Mouse (Mus musculus) right cerebral cortex, postnatal 4 days (tissue): Measurements from ENCODE around the gene Ndufaf3.
"Not testable (repeated sequence)": the region's sequence is repeated elsewhere in the genome, so short reads cannot be mapped to it uniquely, and the experiment has no call there.

Experiments used
- DNase-seq: peaks from one replicate; pipeline ENCODE4 v3.0.0-alpha.2; 2022

Ndufaf3 gene

DNA sequence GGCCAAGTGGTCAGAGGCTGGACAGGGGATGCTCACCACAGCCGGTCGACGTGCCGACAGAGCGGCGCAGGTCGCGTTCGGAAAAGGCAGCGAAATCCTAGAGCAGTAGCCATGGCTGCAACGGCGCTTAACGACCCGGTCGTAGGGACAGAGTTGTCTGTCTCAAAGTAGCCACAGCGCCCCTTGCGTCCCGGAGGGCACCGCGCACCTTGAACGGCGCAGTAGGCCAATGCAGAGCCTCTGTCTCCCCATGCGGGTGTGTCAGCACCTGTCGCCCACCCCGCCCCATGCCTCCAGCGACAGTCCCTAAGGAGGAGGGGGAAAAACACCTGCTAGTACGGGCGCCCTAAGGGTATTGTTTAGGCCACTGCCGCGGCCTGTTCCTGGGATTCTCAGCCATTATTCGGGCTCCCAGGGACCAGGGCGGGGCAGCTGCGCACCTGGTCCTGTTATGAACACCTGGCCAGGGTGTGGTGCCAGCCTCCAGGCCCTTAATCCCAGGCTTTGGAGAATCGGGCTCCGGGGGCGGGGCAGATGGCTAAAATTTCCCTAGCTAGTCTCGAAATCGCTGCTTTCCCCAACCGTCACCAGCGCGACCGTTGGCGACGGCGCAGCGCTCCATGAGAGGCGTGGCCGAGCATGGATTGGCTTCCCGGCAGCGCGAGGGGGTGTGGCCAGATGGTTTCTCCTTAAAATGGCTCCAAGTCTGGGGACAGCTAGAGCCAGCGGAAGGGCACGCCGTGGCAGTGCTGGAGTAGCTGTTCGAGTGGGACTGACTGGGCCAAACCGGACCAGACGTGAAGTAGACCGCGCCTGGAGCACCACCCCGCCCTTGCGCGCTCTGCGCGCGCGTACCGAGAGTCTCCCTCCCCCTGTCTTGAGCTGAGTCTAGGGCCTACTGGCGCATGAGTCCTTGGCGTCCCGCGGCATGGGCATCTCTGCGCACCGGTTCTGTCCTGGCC, at the start of gene Ndufaf3:
Ndufaf3 (minus strand) TSS at position 620 of the 962 bp plus-strand sequence.
- DNase-seq = peak; percentile 97

DNA sequence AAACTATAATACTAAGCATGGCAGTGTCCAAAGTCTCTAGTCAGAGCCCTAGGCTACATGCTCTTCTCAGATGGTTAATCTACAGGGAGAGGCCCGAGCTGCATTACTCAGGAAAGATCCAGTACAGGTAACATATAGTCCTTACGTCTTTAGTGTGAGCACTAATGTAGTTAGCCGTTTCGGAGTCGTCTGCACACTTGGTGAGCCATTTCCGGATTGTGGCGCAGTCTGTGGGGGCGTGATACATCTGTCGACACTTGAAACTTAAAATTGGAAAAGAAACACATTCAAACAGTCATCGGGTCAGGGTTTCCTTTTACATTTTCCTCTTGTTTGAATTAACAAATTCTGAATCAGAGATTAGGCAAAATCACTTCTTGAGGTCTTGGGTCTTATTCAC, 44.3 kb upstream of the Ndufaf3 start:
- no peak for DNase-seq

DNA sequence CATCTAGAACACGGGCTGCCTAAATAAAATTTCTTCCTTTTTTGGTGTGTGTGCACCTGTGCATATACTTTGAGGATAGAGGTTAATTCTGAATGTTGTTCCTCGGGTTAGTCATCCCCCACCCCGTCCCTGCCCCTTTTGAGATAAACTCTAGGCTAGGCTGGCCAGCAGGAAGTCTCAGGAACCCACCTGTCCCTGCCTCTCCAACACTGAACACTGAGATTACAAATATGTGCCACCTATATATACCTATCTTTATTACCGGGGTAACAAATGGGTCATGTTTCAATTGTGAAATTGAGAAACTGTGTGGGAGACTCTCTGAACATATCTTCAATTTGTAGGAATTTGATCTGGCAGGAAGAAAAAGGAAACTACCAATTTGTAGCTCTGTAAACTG, 41.7 kb upstream of the Ndufaf3 start:
- no peak for DNase-seq

DNA sequence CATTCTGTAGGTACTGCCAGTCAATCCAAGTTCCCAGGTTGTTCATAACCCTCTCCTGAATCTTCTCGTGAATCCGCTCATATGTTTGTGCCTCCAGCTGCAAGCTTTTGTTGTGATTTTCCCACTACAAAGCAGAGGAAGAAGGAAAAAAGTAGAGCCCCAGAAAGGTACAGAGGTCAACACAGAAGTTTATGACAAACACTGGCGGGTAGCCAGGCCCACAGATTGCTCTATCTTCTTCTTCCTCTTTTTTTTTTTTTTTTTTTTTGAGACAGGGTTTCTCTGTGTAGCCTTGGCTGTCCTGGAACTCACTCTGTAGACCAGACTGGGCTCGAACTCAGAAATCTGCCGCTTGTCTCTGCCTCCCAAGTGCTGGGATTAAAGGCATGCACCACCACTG, 40.7 kb upstream of the Ndufaf3 start:
- DNase-seq = not testable (repeated sequence)

DNA sequence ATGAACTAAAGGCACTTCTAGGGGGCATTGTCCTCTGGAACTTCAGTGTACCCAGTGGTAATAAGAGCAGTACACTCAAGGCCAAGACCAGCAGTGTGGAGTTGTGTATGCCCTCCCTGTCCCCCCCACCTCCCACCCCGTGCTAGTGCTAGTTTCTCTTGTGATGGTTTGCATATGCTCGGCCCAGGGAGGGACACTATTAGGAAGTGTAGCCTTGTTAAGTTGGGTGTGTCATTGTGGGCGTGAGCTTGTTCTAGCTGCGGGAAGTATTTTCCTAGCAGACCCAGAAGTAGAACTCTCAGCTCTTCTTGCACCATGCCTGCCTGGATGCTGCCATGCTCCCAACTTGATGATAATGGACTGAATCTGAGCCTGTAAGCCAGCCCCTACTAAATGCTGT, 34.8 kb upstream of the Ndufaf3 start:
- no peak for DNase-seq

DNA sequence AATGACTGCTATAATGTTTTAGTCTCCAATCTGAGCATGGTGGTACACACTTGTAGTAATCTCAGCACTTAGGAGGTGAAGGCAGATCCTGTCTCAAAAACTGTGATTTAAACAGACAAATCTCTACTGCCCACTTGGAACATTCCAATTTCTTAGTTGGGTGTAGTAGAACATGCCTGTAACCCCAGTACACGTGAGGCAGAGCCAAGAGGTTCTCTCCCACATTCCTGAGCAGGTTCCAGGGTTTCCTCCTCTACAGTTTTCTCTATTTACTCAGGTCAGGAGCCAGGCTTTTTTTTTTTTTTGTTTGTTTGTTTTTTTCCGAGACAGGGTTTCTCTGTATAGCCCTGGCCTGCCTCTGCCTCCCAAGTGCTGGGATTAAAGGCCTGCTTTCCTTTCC, 32.8 kb upstream of the Ndufaf3 start:
- no peak for DNase-seq

DNA sequence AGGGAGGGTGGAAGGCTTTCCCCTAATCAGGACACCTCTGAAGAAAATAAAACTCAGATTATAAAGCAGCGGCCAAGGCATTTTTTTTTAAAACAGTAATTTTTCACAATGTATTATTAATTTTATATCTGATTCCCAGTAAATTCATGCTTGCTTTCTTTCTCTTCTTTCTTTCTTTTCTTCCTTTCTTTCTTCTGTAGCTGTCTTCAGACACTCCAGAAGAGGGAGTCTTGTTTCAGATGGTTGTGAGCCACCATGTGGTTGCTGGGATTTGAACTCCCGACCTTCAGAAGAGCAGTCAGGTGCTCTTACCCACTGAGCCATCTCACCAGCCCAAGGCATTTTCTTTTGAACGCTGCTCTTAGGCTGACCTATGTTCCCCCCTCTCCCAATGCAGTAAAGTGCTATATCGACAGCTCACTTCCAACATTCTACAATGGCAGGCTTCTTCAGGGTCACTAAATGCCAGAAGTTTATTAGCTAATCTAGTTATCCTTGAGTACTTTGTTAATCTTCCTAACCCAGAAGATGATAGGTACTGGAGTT, 31.9 kb upstream of the Ndufaf3 start:
- no peak for DNase-seq

DNA sequence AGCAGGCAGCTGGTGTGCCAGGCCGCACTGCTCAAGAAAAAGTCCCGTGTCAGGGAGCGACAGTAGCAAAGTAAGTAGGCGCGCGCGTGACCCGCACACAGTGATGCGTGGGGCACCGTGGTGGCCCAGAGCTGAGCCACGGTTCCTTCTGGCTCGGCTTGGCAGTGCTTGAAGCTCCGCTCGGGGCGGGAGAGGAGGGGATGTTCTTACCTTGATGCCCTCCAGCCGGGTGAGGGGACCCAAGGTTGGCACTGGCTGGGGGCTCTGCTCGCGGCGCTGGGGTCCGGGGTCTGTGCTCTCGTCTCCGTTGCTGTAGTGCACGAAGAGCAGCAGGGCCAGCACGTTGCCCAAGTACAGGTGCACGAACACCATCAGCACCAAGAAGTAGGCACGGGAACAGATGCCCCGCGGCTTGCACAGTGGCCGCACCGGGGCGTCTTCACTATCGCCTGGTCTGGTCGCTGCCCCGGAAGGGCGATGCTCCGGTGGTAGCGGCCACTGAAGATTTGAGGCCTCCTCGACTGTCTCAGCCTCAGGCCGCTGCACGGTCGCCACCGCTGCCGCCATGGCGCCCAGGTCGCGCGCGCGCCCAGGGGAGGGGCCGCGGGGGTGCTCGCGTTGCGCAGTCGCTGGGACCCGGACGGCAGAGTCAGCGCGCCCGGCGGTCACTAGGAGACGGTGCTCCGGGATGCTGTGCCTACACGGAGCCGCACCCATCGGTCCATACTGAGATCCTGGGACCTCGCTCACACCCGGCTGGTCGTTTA, 29.9 kb upstream of the Ndufaf3 start, which contains the start of gene P4htm:
P4htm (minus strand) TSS at position 670 of the 767 bp plus-strand sequence.
- DNase-seq = peak; percentile 75

DNA sequence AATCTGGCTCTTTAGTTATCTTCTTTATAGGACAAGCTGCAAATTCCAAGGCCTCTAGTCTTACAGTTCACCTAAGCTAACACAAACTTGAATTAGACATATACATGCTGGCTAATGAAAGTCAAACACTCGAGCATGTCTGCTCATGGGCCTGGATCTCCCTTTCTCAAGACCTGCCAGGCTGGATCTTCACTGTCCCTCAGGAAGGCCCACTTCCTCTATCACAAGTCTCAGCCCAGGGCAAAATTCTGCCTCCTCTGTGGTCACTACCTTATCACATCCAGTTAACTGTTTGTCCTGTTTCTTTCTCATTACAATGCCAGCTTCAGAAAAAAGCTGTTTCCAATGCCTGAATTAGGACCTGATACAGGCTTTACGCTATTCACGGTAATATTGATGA, 27.1 kb upstream of the Ndufaf3 start:
- DNase-seq = no peak

DNA sequence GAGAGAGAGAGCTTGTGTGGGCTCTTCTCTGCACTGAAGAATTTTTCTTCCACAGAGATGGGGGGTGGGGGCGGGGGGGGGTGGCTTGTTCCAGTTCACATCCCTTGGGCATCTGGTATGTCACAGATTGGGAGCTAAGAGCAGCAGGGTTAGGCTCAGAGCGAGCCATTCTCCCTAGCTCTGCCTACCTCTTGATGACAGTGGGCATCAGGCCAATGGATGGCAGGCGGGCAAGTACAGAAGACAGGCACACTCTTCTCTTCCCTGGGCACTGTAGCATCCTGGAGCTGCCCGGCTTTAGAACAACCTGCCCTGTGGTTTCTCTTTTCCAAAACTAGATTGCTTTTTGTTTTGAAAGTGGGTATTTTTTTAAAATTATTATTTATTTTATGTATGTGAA, 24.2 kb upstream of the Ndufaf3 start:
- DNase-seq = no peak

DNA sequence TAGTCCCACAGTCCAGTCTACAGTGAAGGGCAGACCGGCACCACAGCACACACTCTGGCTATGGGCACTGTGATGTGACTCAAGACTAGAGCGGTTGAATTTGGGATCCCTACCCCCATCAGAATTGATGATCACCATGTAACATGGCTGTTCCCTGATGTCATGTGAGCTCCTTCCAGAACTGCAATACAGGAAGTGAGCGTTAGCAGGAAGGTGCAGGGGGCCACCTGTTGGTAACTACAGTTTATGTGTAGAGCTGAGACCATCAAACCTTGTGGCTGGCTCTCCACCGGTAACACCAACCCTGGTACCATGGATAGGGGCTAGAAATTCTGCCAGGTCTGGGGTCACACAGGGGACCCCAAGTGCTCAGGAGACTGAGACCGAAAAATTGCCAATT, 22.0 kb upstream of the Ndufaf3 start:
- DNase-seq = no peak

DNA sequence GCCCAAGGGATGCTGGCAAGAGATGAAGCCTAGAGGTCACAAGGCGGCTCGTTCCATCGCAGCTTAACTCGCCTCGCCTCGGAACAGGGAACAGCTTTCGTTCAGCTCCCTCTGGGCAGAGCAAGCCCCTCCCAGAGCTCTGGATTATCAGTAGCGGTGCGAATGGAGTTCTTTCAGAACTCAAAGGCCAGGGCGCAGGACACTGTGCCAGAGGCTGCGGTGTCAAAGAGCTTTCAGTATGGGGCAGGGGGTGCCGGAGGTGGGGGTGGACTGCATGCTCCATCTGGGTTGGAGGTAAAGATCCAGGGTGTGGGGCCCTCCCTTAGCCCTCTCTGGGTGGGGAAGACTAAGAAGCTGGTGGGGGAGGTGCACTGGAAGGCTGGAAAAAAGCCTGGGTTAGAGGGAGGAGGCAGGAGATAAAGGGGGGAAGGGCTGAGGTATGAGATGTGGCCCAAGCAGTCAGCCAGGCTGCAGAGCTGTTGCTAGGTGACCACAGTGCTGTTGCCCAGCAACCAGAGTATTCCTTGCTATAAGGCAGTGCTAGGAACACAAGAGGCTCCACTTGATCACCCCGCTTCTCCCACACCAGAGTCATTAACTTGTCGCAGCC, 20.4 kb upstream of the Ndufaf3 start:
- DNase-seq = peak; percentile 74

DNA sequence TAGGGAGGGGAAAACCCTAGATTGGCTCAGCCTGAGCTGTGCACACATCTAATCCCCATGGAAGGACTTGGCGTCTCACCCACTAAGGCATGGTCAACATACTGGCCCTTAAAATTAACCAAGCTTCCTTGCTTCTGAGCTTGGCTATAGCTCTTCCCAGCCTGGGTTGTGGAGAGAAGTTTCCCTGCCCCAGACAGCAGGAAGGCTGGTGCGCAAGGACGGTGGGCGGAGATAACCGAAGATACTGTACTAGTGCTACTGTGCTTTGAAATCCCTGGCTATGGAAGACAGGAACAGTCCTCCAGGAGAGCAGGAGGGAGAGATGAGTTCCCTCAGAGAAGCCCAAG, 12.1 kb upstream of the Ndufaf3 start:
- DNase-seq = no peak

DNA sequence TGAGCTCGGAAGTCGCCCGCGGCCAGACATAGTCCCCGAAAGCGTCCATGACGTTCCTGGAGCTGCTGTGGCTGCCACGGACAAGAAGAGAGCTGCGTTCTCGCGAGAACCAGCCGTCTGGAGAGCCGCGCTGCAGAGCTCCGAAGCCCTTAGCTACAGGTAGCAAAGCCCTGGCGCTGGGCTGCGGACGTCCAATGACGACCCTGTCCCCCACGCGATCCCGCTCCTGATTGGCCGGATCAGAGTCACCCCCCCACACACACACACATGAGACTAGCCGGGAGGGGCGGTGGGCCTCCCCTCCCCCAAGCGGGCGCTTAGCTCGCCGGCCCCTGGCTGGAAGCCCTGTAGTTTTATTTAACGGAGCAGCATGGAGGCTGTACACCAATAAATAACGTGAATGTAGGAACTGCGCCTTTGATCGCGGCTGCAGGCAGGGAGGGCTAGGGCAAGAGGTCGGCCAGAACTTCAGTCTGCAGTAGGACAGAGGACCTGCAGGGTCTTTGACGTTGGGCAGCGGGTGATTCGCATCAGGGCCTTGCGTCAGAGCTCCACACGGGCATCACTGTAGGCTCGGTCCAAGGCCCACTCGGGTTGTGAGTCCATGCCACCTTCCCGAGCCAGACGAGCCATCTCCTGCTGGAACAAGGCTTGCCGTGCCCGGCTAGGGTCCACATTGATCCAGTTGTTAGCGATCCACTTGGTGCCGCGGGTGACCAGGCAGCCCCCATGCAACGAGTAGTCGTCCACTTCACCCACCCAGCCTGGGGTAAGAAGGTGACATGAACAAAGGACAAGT, 11.5 kb upstream of the Ndufaf3 start, which contains the start of gene Wdr6:
Wdr6 (minus strand) TSS at position 195 of the 799 bp plus-strand sequence.
- DNase-seq = peak; percentile 90

DNA sequence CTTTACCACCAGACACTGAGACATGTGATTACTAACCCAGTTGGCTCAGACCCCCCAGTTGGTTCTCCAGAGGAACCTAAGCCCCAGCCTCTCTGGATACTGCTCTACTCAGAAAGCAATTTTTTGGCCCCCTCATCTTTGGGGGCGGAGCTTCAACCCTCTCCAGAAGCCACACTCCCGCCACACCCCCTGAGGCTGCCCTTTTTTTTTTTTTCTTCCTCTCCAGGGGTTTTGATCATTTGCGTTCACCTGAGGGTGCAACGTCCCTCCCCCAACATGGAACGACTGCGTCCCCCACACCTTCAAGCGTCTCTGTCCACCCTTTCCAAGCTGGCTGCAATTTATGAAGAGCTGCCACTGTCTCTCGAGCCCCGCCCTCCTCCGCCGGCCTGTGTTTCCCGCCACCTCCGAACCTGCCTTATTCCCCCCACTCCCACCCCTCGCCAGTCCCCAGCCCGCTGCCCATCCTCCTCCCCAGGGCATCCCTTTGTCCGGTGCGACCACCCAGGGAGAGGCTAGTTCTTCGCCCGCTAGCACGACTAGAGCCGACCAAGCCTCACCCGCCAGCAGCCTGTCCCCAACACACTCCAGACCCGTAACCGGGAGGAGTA, 10.8 kb upstream of the Ndufaf3 start:
- peak; percentile 53 for DNase-seq

DNA sequence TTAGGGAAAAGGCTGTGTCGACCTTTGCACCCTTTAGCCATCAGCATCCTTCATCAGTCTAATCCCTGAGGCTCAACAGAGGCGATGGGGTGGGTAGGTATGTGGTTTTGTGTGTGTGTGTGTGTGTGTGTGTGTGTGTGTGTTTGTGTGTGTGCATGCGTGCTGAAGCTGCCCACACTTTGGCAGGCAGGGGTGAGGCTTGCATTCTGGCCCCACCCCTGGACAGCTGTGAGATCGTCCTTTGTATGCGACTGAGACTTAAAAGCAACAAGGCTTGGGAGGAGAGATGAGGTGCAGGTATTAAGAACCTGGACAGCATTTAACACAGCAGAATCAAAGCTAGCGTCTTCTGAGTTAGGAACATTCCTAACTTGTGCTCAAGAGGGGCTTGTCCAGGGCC, 9.8 kb upstream of the Ndufaf3 start:
- DNase-seq = no peak

DNA sequence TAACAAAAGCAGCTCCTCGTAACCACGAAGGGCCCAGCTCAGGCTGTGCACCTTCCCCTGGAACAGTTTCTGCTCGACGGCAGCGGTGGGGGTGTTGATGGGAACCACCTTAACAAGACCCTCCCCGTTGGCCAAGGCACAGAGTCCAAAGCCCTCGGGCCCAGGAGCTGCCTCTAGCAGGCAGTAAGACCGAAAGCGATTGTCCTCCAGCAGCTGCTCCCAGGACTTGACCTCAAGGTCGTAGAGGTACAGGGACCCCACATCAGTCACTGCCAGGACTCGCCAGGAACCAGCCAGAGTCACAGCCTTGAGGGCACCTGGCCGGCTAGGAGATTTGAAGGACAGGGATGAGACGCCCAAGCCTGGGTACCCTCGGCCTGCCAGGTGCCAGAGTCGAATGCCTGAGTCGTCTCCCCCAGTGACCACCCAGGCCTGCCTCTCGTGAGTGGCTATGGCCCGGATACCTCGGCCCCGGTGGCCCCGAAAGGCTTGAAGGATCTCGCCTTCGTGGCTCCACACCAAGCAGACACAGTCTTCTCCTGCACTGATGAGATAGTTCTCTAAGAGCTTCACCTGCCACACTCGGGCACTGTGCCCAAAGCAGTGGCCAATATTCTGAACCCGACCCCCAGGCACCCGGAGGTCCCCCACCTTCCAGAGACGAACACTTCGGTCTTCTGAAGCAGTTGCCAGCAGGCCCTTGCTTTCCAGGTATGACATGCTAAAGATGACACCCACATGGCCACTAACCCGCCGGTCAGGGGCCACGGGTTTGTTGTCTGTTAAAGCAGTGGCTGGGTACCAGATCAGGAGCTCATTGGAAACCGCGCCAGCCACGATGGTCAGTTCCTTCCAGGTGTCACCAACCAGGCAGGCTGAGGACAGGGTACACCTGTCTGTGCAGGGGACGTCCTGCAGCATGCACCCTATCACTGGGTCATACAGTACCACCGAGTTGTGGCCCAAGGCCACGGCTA, 8.4 kb upstream of the Ndufaf3 start:
- DNase-seq = no peak

DNA sequence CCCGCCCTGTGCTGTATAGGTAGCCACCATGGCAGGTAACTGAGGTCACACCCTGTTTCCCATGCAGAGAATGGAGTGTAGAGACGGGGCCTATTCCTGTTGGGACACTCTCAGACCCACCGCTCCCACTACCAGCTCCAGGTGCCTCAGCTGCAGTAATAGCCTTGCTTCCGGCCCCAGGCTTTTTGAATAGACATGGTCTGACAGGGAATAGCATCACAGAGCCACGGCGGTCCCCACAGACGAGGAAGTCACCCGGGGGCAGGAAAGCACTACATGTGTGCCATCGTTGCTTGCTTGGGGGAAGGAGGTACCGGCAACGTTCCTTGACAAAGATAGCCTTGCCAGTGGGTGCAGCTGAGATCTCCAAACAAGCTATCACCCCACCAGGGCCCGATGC, 7.7 kb upstream of the Ndufaf3 start:
- no peak for DNase-seq

DNA sequence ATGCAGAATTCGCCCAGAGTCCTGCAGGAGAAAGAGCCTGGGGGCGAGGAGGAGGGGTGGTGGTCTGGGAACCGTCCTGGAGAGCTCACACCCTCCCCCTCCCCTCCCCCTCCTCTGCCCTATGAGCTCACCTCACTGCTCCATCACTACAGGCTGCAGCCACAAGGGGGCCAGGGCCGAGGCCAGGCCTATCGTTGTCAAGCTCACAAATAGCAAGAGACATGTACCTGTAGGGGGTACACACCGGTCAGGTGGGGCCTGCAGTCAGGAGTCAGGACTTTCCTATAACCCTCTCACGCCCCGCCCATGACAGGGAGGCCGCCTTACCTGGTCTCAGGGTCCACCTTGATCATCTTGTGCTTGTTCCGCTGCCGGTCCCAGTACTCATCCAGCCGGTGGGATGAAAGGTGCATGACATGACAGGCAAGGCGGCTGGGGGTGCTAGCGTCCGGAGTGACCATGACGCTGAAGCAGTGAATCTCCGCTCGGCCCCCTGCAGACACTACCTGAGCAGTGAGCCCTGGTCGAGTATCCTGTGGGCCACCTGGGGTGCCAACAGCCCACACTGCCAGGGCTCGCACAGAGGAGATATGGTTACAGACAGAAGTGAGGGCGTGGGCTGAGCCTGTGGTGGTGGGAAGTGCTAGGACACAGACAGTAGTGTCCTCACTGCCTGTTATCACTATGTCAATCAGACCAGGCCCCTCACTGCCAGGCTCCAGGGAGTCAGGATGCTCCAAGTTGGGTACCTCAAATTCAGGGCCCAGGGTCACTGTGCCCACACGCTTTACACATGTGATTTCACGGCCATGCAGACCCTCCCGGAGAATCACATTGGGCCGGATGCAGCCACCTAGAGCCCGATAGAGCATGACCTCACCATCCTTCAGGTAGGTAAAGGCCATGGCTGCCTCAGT, 6.8 kb upstream of the Ndufaf3 start:
- peak; percentile 65 for DNase-seq
